Mouse (Mus musculus) forebrain, embryonic 13.5 days (tissue): ENCODE results near the gene Gatad2b. TPM values are rescaled to one million over a fixed set of nuclear protein-coding genes. Genes with fewer than 3 reads are reported as not detected.

Source experiments
- ATAC-seq: fragments of 200-750 bp; cut with Nextera tagmentation; 2 replicates; pipeline ENCODE4 v1.8.0; 2017
- H3K27ac ChIP-seq: fragments of 300-500 bp; sonication (generic); 2 replicates; pipeline ENCODE4 v1.5.1; 2015; ENCODE audit warnings: inconsistent platforms, mild to moderate bottlenecking, moderate library complexity
- H3K27me3 ChIP-seq: fragments of 300-500 bp; sonication (generic); 2 replicates; pipeline ENCODE4 v1.6.1; 2015; ENCODE audit warnings: mild to moderate bottlenecking, inconsistent platforms
- H3K36me3 ChIP-seq: fragments of 300-500 bp; sonication (generic); 2 replicates; pipeline ENCODE4 v1.6.1; 2015; ENCODE audit warnings: mild to moderate bottlenecking, inconsistent platforms; ENCODE audit not compliant: poor library complexity, severe bottlenecking
- H3K4me1 ChIP-seq: fragments of 300-500 bp; sonication (generic); 2 replicates; pipeline ENCODE4 v1.6.1; 2015; ENCODE audit warnings: inconsistent platforms
- H3K4me2 ChIP-seq: fragments of 300-500 bp; sonication (generic); 2 replicates; pipeline ENCODE4 v1.6.1; 2015; ENCODE audit warnings: inconsistent platforms, mild to moderate bottlenecking, moderate library complexity
- H3K4me3 ChIP-seq: fragments of 300-500 bp; sonication (generic); 2 replicates; pipeline ENCODE4 v1.5.1; 2015; ENCODE audit warnings: mild to moderate bottlenecking, inconsistent platforms
- H3K9ac ChIP-seq: fragments of 300-500 bp; sonication (generic); 2 replicates; pipeline ENCODE4 v1.6.1; 2015; ENCODE audit warnings: mild to moderate bottlenecking, inconsistent platforms
- H3K9me3 ChIP-seq: fragments of 300-500 bp; sonication (generic); replicated peaks from 2 replicates; pipeline ENCODE4 v1.6.1; 2016; ENCODE audit warnings: inconsistent platforms
- WGBS: fragments of 180-500 bp; shearing (Covaris S2); methylation state at CpG from one replicate; pipeline ENCODE4 v1.1.7; 2015; 5-methylcytosine and 5-hydroxymethylcytosine counted together
- polyA plus RNA-seq: library from polyadenylated mRNA; unstranded; fragments of >200 nt; fragmentation: Nextera tagmentation; extraction: Ambion mirVana; gene quantifications from 2 replicates; pipeline ENCODE4 v1.2.1, GENCODE M21; 2015

Gene Gatad2b
- polyA plus RNA-seq, 1 experiment from 2014 or later, result 18.6 TPM

DNA sequence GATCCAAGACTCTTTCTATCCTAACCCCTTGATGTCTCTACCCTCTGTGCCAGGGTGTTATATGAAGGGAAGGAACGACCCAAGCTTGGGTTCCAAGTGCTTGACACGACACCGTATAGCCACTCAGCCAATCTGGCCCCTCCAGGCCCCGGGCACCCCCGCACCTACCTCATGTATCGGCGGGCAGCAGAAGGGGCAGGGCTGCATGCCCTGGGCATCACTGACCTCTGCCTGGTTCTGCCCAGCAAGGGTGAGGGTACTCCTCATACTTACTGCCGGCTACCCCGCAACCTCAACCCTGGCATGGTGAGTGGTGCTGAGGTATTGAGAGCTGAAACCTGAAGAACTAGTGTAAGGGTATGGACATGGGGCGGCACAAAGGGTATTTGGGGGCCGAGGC, 24.8 kb upstream of the Gatad2b start:
- H3K9me3 ChIP-seq, result no peaks in the 10 kb centered on the region
- no peaks in the 10 kb centered on the region for H3K27me3 ChIP-seq
- peaks cover 37% of the 10 kb centered on the region for H3K36me3 ChIP-seq
- no peak overlapping the region for H3K27ac ChIP-seq
- H3K4me3 ChIP-seq, result no peak overlapping the region
- no peak overlapping the region for H3K9ac ChIP-seq
- no peak overlapping the region for H3K4me2 ChIP-seq
- H3K4me1 ChIP-seq, result peaks cover 15% of the 10 kb centered on the region
- no peak for ATAC-seq
- over 99% methylated on average over 11 of the region's 11 CpGs for WGBS

DNA sequence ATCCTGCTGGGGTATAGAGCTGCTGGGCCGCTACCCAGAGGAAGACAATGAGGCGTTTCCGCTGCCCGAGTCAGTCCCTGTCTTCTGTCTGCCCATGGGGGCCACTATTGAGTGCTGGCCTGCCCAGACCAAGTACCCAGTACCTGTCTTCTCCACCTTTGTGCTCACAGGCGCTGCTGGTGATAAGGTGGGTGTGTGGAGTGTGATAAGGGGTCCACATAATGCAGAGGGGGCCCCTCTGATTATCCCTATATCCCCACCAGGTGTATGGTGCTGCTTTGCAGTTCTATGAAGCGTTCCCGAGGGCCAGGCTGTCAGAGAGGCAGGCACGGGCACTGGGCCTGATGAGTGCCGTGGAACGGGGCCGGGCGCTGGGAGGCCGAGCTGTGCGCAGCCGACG, 24.0 kb upstream of the Gatad2b start:
- no peaks in the 10 kb centered on the region for H3K9me3 ChIP-seq
- H3K4me3 ChIP-seq, result no peak overlapping the region
- no peak overlapping the region for H3K27ac ChIP-seq
- H3K9ac ChIP-seq, result no peak overlapping the region
- no peak for ATAC-seq
- no peak overlapping the region for H3K4me2 ChIP-seq
- H3K4me1 ChIP-seq, result peaks cover 15% of the 10 kb centered on the region
- peaks cover 36% of the 10 kb centered on the region for H3K36me3 ChIP-seq
- no peaks in the 10 kb centered on the region for H3K27me3 ChIP-seq
- WGBS, result 89% methylated on average over 16 of the region's 16 CpGs

DNA sequence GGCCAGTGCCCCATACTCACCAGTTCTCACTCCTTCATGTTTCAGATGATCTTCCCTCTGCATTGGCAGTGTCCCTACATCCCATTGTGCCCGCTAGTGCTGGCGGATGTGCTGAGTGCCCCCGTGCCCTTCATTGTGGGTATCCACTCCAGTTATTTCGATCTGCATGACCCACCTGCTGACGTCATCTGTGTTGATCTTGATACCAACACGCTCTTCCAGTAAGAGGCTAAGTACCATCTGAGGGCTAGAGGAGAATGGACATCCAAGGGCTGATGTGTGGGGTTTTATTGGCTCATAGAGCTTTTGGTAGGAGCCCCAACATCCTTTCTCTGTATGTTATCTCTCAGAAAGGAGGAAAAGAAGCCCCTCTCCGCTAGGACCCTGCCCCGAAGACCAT, 22.2 kb upstream of the Gatad2b start:
- H3K36me3 ChIP-seq, result peaks cover 49% of the 10 kb centered on the region
- no peak overlapping the region for H3K4me2 ChIP-seq
- peaks cover 10% of the 10 kb centered on the region for H3K4me1 ChIP-seq
- 97% methylated on average over 8 of the region's 8 CpGs for whole genome bisulfite sequencing
- H3K27me3 ChIP-seq, result no peaks in the 10 kb centered on the region
- H3K27ac ChIP-seq, result no peak overlapping the region
- no peak overlapping the region for H3K9ac ChIP-seq
- no peaks in the 10 kb centered on the region for H3K9me3 ChIP-seq
- H3K4me3 ChIP-seq, result no peak overlapping the region
- no peak for ATAC-seq

DNA sequence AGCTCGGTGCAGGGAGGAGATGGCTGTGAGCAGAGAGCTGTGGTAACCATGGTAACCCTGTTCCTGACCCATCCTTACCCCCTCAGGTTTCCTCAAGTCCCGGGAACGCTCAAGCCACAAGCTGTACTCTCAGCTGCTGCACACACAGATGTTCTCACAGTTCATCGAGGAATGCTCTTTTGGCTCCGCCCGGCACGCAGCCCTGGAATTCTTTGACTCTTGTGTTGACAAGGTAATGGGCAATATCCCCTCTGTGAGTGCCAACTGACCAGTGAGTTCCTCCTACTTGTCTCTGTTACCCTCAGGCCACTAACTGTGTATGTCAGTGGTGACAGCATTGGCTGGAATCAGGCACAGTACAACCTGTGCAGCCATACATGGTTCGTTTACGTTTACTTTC, 20.8 kb upstream of the Gatad2b start:
- Histone ChIP-seq H3K4me1 (no peaks in the 10 kb centered on the region), H3K4me3 (no peak overlapping the region), H3K9ac (no peak overlapping the region), H3K27ac (no peak overlapping the region), H3K9me3 (no peaks in the 10 kb centered on the region), H3K36me3 (peaks cover 63% of the 10 kb centered on the region), H3K4me2 (no peak overlapping the region), H3K27me3 (no peaks in the 10 kb centered on the region)
- 82% methylated on average over 9 of the region's 9 CpGs for WGBS
- no peak for ATAC-seq

DNA sequence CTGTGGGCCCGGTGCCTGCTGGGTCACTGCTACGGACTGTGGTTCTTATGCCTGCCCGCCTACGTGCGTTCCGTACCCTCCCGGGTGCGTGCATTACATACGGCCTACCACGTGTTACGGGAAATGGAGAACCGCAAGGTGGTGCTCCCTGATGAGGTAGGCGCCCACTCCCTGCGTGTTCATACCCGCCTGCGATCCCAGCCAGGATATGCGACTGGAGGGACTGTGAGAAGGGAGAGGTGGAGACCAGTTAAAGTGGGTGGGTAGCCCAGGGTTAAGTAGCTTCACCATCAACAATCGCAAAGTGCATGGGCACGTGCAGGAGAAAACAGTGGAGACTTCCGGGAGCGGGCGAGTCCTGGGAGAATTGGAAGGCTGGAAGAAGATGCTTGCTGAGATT, 19.1 kb upstream of the Gatad2b start:
- WGBS, result 95% methylated on average over 22 of the region's 22 CpGs
- H3K27ac ChIP-seq, result no peak overlapping the region
- no peak overlapping the region for H3K9ac ChIP-seq
- no peaks in the 10 kb centered on the region for H3K9me3 ChIP-seq
- H3K4me3 ChIP-seq, result no peak overlapping the region
- no peaks in the 10 kb centered on the region for H3K4me1 ChIP-seq
- H3K4me2 ChIP-seq, result no peak overlapping the region
- H3K36me3 ChIP-seq, result peaks cover 76% of the 10 kb centered on the region
- no peak for ATAC-seq
- H3K27me3 ChIP-seq, result no peaks in the 10 kb centered on the region

DNA sequence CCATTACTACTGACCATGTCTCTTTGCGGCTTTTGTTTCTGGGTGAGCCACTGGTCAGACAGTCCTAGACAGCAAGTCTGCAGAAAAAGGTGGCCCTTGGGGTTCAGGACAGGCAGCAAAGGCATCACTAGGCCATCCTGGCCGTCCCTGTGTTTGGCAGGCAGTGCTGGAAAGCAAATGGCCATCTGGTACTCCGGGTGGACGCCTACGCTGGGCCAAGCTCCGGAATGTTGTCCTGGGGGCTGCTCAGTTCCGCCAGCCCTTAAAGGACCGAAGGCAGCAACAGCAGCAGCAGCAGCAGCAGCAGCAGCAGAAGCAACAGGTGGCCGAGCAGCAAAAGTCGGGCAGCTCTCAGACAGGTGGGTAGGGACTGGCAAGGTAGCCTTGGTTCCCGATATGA, 17.7 kb upstream of the Gatad2b start:
- H3K9me3 ChIP-seq, result no peaks in the 10 kb centered on the region
- WGBS, result 94% methylated on average over 11 of the region's 11 CpGs
- no peak overlapping the region for H3K9ac ChIP-seq
- H3K27me3 ChIP-seq, result no peaks in the 10 kb centered on the region
- no peak overlapping the region for H3K27ac ChIP-seq
- ATAC-seq, result no peak
- H3K36me3 ChIP-seq, result peaks cover 86% of the 10 kb centered on the region
- H3K4me2 ChIP-seq, result no peak overlapping the region
- H3K4me1 ChIP-seq, result no peaks in the 10 kb centered on the region
- H3K4me3 ChIP-seq, result no peak overlapping the region

DNA sequence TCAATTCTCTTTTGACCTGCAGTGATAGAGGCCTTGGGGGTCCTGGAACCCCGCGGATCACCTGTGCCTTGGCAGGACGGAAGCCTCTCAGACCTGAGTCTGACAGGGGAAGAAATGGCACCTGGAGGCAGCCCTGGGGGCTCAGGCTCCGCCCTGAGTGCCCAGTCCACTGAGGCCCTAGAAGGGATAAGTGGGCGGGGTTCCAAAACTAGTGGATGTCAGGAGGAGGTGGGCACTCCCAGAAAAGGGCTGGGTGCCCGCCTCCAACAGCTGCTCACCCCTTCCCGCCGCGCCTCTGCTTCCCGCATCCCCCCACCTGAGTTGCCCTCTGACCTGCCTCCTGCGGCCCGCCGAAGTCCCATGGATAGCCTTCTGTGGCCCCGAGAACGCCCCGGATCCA, 16.1 kb upstream of the Gatad2b start:
- H3K4me3 ChIP-seq, result no peak overlapping the region
- H3K4me1 ChIP-seq, result no peaks in the 10 kb centered on the region
- no peaks in the 10 kb centered on the region for H3K27me3 ChIP-seq
- 40% methylated on average over 15 of the region's 16 CpGs for WGBS
- no peak for ATAC-seq
- no peak overlapping the region for H3K4me2 ChIP-seq
- H3K9ac ChIP-seq, result no peak overlapping the region
- peaks cover 79% of the 10 kb centered on the region for H3K36me3 ChIP-seq
- no peaks in the 10 kb centered on the region for H3K9me3 ChIP-seq
- H3K27ac ChIP-seq, result no peak overlapping the region

DNA sequence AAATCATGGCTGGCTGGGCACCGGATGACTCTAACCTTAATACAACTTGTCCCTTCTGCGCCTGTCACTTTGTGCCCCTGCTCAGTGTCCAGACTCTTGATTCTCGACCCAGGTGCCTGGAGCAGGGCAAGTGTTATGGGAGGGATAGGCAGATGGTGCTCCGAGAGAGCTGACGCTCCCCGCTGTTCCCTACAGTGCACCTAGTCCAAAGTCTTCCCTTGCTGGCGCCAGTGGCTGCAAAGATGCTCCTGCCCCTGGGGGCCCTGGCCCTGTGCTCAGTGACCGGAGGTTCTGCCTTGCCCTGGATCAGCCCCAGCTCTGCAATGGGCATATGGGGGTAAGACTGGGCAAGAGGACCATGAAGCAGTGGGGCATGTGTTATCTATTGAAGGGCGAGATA, 15.2 kb upstream of the Gatad2b start:
- 93% methylated on average over 9 of the region's 9 CpGs for WGBS

DNA sequence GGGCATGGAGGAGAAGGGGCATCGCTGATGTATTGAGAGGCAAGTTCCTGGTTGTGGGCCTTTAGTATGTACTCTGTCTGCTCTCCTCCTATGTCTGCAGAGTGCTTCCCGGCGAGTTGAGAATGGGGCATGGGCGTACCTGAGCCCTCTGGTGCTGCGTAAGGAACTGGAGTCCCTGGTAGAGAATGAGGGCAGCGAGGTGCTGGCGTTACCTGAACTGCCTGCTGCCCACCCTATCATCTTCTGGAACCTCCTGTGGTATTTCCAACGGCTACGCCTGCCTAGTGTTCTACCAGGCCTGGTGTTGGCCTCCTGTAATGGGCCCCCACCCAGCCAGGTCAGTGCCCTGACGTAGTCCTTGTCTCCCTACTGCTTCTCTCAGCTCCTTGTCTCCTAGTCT, 14.8 kb upstream of the Gatad2b start:
- Histone ChIP-seq H3K4me2 (no peak overlapping the region), H3K27me3 (no peaks in the 10 kb centered on the region), H3K9me3 (no peaks in the 10 kb centered on the region), H3K27ac (no peak overlapping the region), H3K4me1 (no peaks in the 10 kb centered on the region), H3K4me3 (no peak overlapping the region), H3K36me3 (peaks cover 69% of the 10 kb centered on the region), H3K9ac (no peak overlapping the region)
- 97% methylated on average over 10 of the region's 10 CpGs for WGBS
- ATAC-seq, result no peak

More for the DNA sequence above, 15.2 kb upstream of the Gatad2b start:
- Histone ChIP-seq H3K4me2 (no peak overlapping the region), H3K36me3 (peaks cover 72% of the 10 kb centered on the region), H3K4me3 (no peak overlapping the region), H3K27ac (no peak overlapping the region), H3K9ac (no peak overlapping the region), H3K4me1 (no peaks in the 10 kb centered on the region), H3K9me3 (no peaks in the 10 kb centered on the region), H3K27me3 (no peaks in the 10 kb centered on the region)
- ATAC-seq, result no peak

DNA sequence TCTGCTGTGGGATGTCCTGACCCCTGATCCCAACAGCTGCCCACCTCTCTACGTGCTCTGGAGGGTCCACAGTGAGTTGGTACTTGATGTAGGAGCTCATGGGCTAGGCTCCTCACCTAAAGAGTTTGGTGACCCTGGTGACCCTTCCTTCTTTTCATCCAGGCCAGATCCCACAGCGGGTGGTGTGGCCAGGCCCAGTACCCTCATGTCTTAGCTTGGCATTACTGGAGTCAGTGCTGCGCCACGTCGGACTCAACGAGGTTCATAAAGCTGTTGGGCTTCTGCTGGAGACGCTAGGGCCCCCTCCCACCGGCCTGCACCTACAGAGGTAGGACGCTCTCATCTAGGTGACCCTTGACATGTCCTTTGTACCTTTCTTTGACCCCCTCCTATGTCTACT, 13.8 kb upstream of the Gatad2b start:
- Histone ChIP-seq H3K27ac (no peak overlapping the region), H3K9ac (no peak overlapping the region), H3K36me3 (peaks cover 61% of the 10 kb centered on the region), H3K4me1 (no peaks in the 10 kb centered on the region), H3K27me3 (no peaks in the 10 kb centered on the region), H3K4me3 (no peak overlapping the region), H3K4me2 (no peak overlapping the region), H3K9me3 (no peaks in the 10 kb centered on the region)
- no peak for ATAC-seq
- WGBS, result 91% methylated on average over 9 of the region's 9 CpGs

DNA sequence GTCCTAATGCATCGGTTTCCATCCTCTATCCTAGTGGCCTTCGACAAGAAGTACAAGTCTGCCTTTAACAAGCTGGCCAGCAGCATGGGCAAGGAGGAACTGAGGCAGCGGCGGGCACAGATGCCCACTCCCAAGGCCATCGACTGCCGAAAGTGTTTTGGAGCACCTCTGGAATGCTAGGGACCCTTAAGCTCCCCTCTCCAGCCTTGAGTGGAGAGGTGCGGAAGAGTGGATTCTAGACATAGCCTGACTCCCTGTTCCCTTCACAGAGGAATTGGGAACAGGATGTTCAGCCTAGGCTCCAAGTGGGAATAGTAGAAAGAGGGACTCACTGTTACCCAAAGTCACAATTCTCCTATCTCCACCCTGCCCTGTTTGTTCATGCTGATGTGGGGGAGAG, 13.2 kb upstream of the Gatad2b start:
- peaks cover 59% of the 10 kb centered on the region for H3K36me3 ChIP-seq
- WGBS, result 93% methylated on average over 7 of the region's 7 CpGs

DNA sequence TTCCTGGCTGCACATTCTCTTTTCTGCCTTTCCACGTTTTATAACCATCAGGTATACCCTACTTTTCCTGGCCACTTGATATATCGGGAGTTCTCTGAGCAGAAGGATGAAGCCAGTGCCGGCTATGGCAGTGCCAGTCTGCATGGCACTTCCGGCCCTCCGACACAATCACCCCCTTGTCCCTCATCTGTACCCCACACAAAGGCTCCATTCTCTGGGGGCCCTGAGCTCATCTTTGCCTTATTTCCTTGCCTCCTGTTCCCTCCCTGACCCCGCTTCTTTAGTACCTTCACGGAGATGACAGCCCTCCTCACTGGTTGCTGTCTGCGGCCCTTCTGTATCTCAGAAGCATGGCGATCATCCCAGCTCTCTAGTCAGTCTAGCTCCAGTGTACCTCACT, 12.3 kb upstream of the Gatad2b start:
- 92% methylated on average over 9 of the region's 9 CpGs for WGBS
- Histone ChIP-seq H3K4me2 (no peak overlapping the region), H3K9ac (no peak overlapping the region), H3K36me3 (peaks cover 51% of the 10 kb centered on the region), H3K4me1 (no peaks in the 10 kb centered on the region), H3K4me3 (no peak overlapping the region), H3K27me3 (no peaks in the 10 kb centered on the region), H3K9me3 (no peaks in the 10 kb centered on the region), H3K27ac (no peak overlapping the region)
- no peak for ATAC-seq

More for the DNA sequence above, 13.2 kb upstream of the Gatad2b start:
- Histone ChIP-seq H3K4me1 (no peaks in the 10 kb centered on the region), H3K9me3 (no peaks in the 10 kb centered on the region), H3K4me2 (no peak overlapping the region), H3K27ac (no peak overlapping the region), H3K27me3 (no peaks in the 10 kb centered on the region), H3K4me3 (no peak overlapping the region), H3K9ac (no peak overlapping the region)
- no peak for ATAC-seq

DNA sequence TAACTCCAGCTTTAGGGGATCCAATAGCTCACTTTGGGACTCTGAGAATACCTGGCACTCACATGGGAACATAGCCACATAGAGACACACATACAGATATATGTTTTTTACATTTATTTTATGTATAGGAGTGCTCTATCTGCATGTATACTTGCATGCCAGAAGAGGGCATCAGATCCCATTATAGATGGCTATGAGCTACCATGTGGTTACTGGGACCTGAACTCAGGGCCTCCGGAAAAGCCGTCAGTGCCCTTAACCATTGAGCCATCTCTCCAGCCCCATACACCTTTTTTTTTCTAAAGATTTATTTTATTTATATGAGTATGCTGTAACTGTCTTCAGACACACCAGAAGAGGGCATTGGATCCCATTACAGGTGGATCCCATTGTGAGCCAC, 8.8 kb upstream of the Gatad2b start:
- no peaks in the 10 kb centered on the region for H3K9me3 ChIP-seq
- no peak overlapping the region for H3K4me3 ChIP-seq
- no peaks in the 10 kb centered on the region for H3K27me3 ChIP-seq
- no peak overlapping the region for H3K27ac ChIP-seq
- H3K9ac ChIP-seq, result no peak overlapping the region
- 100% methylated on average over 2 of the region's 2 CpGs for WGBS
- no peak for ATAC-seq
- no peak overlapping the region for H3K4me2 ChIP-seq
- H3K36me3 ChIP-seq, result peaks cover 18% of the 10 kb centered on the region
- no peaks in the 10 kb centered on the region for H3K4me1 ChIP-seq
